Mouse (Mus musculus) ES-E14 (cell line): ENCODE results near the gene Add3. TPM values are rescaled to one million over a fixed set of nuclear protein-coding genes. Genes with fewer than 3 reads are reported as not detected.

Source experiments
- DNase-seq: peaks from one replicate; pipeline ENCODE4 v3.0.0-alpha.2; 2013; ENCODE audit warnings: low read depth, low spot score
- H3K27ac ChIP-seq: 2 replicates; pipeline ENCODE4 v1.5.1; 2012; ENCODE audit warnings: low read depth, mild to moderate bottlenecking, low read length, moderate library complexity, mixed read lengths; ENCODE audit not compliant: poor library complexity, insufficient read depth, severe bottlenecking
- H3K36me3 ChIP-seq: 2 replicates; pipeline ENCODE4 v1.6.1; 2012; ENCODE audit warnings: mild to moderate bottlenecking, low read length, moderate library complexity, mixed read lengths; ENCODE audit not compliant: control insufficient read depth, poor library complexity, insufficient read depth, severe bottlenecking
- H3K4me1 ChIP-seq, 2 experiments: fragments of 150-350 bp in 1 of 2; sonication (generic) in 1 of 2; 2 replicates each; pipeline ENCODE4 v1.6.1; 2012; ENCODE audit warnings: low read length in 2 of 2, mild to moderate bottlenecking in 1 of 2, mixed read lengths in 1 of 2; ENCODE audit not compliant: control insufficient read depth in 2 of 2, insufficient read depth in 2 of 2, poor library complexity in 1 of 2
- H3K4me3 ChIP-seq, 2 experiments: fragments of 150-350 bp in 1 of 2; sonication (generic) in 1 of 2; 2 replicates each; pipeline ENCODE4 v1.5.1; 2012; ENCODE audit warnings: low read length in 2 of 2, low read depth in 1 of 2, mild to moderate bottlenecking in 1 of 2, mixed read lengths in 1 of 2; ENCODE audit not compliant: insufficient read depth in 1 of 2, poor library complexity in 1 of 2, severe bottlenecking in 1 of 2
- H3K9ac ChIP-seq: 2 replicates; pipeline ENCODE4 v1.6.1; 2012; ENCODE audit warnings: low read depth, mild to moderate bottlenecking, low read length, mixed read lengths; ENCODE audit not compliant: poor library complexity, insufficient read depth, severe bottlenecking
- H3K9me3 ChIP-seq: fragments of 150-350 bp; sonication (generic); 2 replicates; pipeline ENCODE4 v1.6.1; 2012; ENCODE audit warnings: low read depth, mild to moderate bottlenecking, low read length; ENCODE audit not compliant: control insufficient read depth, insufficient read depth
- CHD2 ChIP-seq: IDR thresholded peaks from 2 replicates; pipeline ENCODE4 v1.6.1; 2014; ENCODE audit warnings: mild to moderate bottlenecking, low read depth, low read length, inconsistent platforms
- HCFC1 ChIP-seq: IDR thresholded peaks from 2 replicates; pipeline ENCODE4 v1.6.1; 2012; ENCODE audit warnings: low read length, inconsistent platforms, borderline replicate concordance; ENCODE audit not compliant: insufficient read depth
- MAFK ChIP-seq: IDR thresholded peaks from 2 replicates; pipeline ENCODE4 v1.6.1; 2014; ENCODE audit warnings: mild to moderate bottlenecking, low read depth, low read length, inconsistent platforms; ENCODE audit not compliant: insufficient read depth
- ZC3H11A ChIP-seq: IDR thresholded peaks from 2 replicates; pipeline ENCODE4 v1.6.1; 2012; ENCODE audit warnings: low read depth, mild to moderate bottlenecking, inconsistent platforms, low read length, borderline replicate concordance
- ZNF384 ChIP-seq: IDR thresholded peaks from 2 replicates; pipeline ENCODE4 v1.6.1; 2012; ENCODE audit warnings: low read depth, low read length, inconsistent platforms
- in situ Hi-C, 2 experiments: fragments of 600-800 bp; cut with MboI; formaldehyde crosslinking; loops; one replicate each; pipeline ENCODE4 v1.15.1; 2025; ENCODE audit warnings: low sequenced_read_pairs in 2 of 2, inconsistent platforms in 1 of 2; ENCODE audit not compliant: unreplicated experiment in 2 of 2
- total RNA-seq: library from RNA; depleted of rRNA; stranded (reverse); fragments of 300-350 nt; gene quantifications from 2 replicates; pipeline ENCODE4 v1.2.3, GENCODE M21; 2012

The Add3 gene
- total RNA-seq, 1 experiment, result 8.5 TPM

GRCm38 (mm10) chr19:53276902-53277707 is 136.9 kb downstream of the Add3 start:
- in situ Hi-C loops, result no loop called here
- no peak overlapping the region for H3K9ac ChIP-seq
- DNase-seq, result no peak
- no peak overlapping the region for H3K27ac ChIP-seq
- H3K9me3 ChIP-seq, result no peaks in the 10 kb centered on the region
- no peak overlapping the region for H3K4me3 ChIP-seq
- peaks cover 0 to 6% of the 10 kb centered on the region in 2 experiments; a peak in 1 of 4 replicates for H3K4me1 ChIP-seq
- TF ChIP-seq MAFK, result no peak
- no peak for TF ChIP-seq HCFC1
- no peak for TF ChIP-seq CHD2
- no peak for TF ChIP-seq ZC3H11A
- no peak for TF ChIP-seq ZNF384
- no peaks in the 10 kb centered on the region for H3K36me3 ChIP-seq

GRCm38 (mm10) chr19:53278491-53279415 is 138.5 kb downstream of the Add3 start:
- H3K4me1 ChIP-seq, result peaks cover 0 to 9% of the 10 kb centered on the region in 2 experiments; a peak in 1 of 4 replicates
- no peak for DNase-seq
- H3K4me3 ChIP-seq, result no peak overlapping the region
- no peaks in the 10 kb centered on the region for H3K9me3 ChIP-seq
- H3K9ac ChIP-seq, result no peak overlapping the region
- in situ Hi-C loops, result no loop called here
- no peak overlapping the region for H3K27ac ChIP-seq
- H3K36me3 ChIP-seq, result no peaks in the 10 kb centered on the region
- no peak for TF ChIP-seq HCFC1
- TF ChIP-seq ZNF384, result no peak
- no peak for TF ChIP-seq ZC3H11A
- TF ChIP-seq CHD2, result no peak
- TF ChIP-seq MAFK, result no peak

GRCm38 (mm10) chr19:53280254-53280653 is 140.0 kb downstream of the Add3 start:
- Histone ChIP-seq H3K4me3 (no peak overlapping the region), H3K9me3 (no peaks in the 10 kb centered on the region), H3K9ac (no peak overlapping the region), H3K4me1 (peaks cover 2 to 14% of the 10 kb centered on the region in 2 experiments; a peak in 2 of 4 replicates), H3K36me3 (no peaks in the 10 kb centered on the region), H3K27ac (no peak overlapping the region)
- no peak for DNase-seq
- TF ChIP-seq ZNF384, result no peak
- TF ChIP-seq MAFK, result no peak
- no peak for TF ChIP-seq HCFC1
- no peak for TF ChIP-seq CHD2
- TF ChIP-seq ZC3H11A, result no peak
- in situ Hi-C loops, result no loop called here

GRCm38 (mm10) chr19:53282571-53282970 is 142.3 kb downstream of the Add3 start:
- no peak overlapping the region for H3K27ac ChIP-seq
- TF ChIP-seq ZC3H11A (no peak), CHD2 (no peak), HCFC1 (no peak), MAFK (no peak), ZNF384 (no peak)

More at GRCm38 (mm10) chr19:53282571-53282970, 142.3 kb downstream of the Add3 start:
- in situ Hi-C loops, result no loop called here
- H3K9me3 ChIP-seq, result no peaks in the 10 kb centered on the region
- H3K4me3 ChIP-seq, result no peak overlapping the region
- no peak for DNase-seq
- H3K4me1 ChIP-seq, result peaks cover 4 to 13% of the 10 kb centered on the region in 2 experiments; a peak in 2 of 4 replicates
- no peaks in the 10 kb centered on the region for H3K36me3 ChIP-seq
- no peak overlapping the region for H3K9ac ChIP-seq
